Mouse (Mus musculus): Measurements from ENCODE around the gene Dot1l.
"Not testable (repeated sequence)": the region's sequence is repeated elsewhere in the genome, so short reads cannot be mapped to it uniquely, and the experiment has no call there.

Dot1l gene

DNA sequence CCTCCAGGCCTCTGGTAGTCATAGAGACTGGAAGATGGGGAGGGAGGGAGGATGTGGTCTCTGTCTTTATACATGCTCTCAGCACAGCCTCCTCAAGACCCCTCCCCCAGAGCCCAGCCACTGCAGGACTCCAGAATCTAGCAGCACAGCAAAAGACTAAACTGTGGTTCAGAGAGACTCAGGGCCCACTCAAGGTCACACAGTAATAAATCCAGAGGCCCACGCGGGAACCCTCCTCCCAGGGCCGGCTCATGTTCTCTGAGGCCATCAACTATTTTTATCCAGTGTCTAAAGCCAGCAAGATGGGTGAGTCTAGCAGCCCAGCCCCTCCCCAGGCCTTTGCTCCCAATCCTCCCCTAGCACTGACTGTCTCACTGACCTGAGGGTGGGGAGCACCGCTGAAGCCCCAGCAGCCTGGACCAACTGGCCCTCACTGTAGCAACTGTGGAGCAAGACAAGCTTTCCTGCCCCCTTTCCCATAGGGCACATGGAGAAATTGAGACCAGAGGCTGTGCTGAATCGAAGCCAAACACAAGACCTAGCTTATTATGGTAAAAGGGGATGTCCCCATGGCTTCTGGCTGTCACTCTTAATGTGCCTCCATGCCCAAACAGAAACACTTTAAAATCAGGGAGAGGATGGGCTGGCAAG is 57.5 kb downstream of the Dot1l start:
- DNase-seq: no peak

DNA sequence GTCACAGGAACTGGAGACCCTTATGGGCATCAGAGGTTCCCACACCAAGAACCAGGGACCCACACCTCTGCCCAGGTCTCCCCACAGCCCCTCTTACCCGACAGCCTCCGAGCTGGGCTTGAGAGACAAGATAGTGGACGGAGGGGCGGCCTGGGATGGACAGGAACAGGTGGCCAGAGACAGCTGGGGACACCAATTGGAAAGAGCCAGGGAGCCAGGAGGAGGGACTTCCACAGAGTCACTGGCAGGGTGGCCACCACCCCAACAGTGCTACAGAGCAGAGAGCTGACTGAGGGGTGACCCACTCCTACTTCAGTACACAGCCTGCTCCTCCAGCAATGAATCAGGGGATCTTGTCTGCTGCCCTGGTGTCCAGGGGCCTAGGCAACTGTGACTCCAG is 58.4 kb downstream of the Dot1l start, which contains the start of gene Jsrp1:
Gene Jsrp1, minus strand, starts transcription at position 133 of the 400 bp plus-strand sequence.
- no peak for DNase-seq

DNA sequence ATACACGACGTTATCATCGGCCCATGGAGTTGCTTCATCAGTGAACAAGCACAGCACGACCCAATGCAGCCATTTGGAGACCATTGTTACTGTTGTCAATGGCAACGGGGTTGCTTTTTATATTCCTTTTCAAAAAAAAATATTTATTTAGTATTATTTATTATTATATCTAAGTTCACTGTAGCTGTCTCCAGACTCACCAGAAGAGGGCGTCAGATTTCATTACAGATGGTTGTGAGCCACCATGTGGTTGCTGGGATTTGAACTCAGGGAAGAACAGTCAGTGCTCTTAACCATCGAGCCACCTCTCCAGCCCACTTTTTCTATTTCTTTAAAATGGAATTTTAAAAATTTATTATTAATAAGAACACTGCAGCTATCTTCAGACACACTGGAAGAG is 59.8 kb downstream of the Dot1l start:
- DNase-seq: no peak

DNA sequence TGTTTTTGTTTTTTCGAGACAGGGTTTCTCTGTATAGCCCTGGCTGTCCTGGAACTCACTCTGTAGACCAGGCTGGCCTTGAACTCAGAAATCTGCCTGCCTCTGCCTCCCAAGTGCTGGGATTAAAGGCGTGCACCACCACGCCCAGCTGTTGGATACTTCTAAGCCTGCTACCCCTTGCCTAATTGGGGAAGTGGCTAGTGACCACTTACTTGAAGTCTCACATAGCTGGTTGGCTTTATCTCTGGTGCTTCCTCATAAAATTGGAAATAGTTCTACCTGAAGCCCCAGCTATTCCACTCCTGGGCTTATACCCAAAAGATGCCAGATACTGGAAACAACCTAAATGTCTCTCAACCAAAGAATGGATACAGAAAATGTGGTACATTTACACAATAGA is 61.3 kb downstream of the Dot1l start:
- not testable (repeated sequence) for DNase-seq

DNA sequence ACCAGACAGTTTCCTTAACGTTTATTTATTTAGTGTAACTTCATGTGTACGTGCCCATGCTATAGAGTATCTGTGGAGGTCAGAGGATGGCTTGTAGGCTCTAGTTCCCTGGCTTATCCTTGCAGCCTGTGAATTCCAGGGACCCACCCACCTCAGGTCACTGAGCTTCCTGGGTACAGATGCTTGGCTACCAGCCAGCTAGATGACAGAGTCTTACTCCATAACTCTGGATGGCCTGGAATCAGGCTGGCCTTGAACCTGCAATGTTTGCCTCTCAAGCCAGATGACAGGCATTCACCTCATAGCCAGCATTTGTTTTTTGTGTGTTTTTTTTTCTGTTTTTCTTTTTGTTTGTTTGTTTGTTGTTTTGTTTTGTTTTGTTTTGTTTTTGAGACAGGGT is 62.2 kb downstream of the Dot1l start:
- no peak for DNase-seq

- DNase-seq: not testable (repeated sequence)
Observed at GRCm38 (mm10) chr10:80817955-80818354, 62.9 kb downstream of the Dot1l start.

DNA sequence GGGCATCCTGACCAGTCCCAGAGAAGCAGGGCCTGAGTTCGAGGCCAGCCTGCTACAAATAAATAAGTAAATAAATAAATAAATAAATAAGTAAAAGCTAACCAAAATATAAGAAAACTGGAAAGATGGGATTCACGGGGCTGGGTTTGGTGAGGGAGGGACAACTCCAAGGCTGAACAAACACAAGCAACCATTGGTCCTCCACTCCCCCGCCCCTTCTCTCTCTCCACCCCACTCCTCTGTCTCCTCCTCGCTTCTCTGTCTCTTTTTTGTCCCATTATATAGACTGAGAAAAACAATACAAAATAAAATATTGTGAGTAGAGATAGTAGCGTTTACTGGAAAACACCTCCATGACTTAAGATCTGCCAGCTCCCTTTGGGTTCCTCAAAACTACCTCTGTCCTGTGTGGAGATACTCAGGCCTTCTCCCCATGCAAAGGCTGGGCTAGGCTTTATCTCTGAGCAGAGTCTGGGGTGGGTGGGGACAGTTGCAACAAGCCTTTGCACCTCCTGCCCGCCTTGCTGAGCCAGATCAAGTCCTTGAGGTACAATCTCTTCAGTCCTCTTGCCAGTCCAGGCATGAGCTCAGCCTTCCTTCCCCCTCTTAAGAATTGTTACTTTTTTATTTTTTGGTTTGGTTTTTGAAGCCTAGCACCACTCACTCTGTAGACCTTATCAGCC is 63.7 kb downstream of the Dot1l start:
- DNase-seq: no peak

DNA sequence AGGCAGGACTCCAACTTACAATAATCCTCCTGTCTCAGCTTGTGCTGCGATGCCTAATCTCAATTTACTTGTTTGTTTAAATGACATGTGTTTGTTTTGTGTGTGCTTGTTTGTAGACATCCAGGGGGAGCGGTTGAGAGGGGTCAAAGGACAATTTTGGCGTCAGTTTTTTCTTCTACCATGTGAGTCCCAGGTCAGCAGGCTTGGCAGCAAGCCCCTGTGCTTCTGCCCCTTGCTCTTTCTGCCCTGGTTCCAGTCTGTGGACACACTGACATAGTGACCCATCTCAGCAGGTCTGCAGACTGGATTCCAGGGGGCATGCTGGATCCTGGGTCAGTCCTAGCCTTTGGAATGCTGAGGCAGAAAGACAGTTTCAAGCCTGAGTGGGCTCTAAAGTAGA is 64.4 kb downstream of the Dot1l start:
- no peak for DNase-seq

DNA sequence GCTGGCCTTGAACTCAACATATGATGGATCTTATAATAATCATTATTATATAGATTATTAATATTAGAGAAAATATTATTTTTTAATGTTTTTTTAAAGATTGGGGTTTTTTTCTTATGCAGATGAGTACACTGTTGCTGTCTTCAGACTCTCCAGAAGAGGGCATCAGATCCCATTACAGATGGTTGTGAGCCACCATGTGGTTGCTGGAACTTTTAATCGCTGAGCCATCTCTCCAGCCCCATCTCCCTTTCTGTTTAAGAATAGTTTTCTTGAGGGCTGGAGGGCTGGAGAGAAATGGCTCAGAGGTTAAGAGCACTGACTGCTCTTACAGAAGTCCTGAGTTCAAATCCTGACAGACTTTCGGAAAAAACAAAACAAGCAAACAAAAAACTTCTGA is 67.0 kb downstream of the Dot1l start:
- DNase-seq: no peak

DNA sequence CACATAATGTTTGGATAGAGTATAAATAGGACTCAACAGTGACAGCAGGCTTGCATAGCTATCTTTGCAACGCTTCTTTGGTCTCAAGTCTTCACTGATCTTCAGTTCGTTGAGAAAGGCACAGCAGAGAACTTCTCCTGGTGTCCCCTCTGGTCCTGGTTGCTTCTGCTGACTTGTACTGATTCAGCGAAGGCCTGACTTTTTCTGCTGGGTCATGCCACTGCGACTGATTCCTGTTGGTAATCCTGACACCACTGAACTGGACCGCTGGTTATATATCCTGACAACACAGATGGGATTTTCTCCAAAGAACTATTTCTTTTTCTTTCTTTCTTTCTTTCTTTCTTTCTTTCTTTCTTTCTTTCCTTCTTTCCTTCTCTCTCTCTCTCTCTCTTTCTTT is 67.5 kb downstream of the Dot1l start:
- no peak for DNase-seq

DNA sequence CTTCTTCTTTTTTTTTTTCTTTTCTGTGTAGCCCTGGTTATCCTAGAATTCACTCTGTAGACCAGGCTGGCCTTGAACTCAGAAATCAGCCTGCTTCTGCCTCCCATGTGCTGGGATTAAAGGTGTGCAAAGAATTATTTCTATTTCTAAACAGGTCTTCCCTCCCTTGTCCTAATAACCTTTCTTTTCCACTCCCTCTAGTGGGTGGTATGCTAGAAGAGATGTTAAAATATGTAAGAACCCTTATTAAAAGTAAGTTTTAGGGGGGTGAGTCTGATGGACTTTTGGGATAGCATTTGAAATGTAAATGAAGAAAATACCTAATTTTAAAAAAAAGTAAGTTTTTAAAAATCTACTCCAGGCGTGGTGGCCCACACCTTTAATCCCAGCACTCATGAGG is 68.3 kb downstream of the Dot1l start:
- DNase-seq: no peak

GRCm38 (mm10) chr10:80823847-80824643 is 69.0 kb downstream of the Dot1l start:
- no peak for DNase-seq

GRCm38 (mm10) chr10:80824827-80825226 is 69.8 kb downstream of the Dot1l start:
- DNase-seq: no peak

DNA sequence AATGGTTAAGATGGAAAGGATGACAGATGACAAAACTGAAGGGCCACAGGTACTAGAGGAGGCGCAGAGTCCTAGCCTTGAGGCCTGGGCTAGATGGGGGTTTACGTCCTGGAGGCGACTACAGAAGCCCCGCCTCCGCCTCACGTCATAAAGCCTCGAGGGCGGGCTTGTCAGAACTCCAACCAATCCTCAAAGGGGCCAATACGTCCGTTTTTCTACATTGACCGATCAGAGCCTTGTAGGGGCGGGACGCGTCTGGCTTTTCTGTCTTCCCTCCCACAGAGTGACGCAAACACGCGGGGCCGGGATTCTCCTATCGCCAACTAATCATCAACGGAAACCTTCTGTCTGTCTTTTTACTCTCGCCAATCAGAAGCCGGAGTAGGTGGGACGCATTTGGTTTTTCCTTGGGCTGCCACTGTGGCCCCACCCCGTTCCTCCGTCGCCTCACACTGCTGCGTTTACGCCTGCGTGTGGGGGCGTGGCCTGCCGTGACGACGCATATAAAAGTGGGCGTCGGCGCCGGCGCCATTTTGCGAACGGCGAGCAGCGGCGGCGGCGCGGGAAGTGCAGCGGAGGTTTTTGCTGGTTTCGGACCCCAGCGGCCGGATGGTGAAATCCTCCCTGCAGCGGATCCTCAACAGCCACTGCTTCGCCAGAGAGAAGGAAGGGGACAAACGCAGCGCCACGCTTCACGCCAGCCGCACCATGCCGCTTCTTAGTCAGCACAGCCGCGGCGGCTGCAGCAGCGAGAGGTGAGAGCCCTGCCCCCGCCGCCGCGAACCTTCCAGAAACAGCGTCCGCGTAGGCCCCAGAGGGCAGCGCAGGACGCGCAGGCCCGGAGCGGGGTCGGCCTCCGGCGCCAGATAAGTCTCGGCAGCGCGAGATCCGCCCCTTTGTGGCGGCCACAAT is 71.4 kb downstream of the Dot1l start, which contains the start of gene Oaz1:
Gene Oaz1, plus strand, starts transcription at position 506 of the 912 bp plus-strand sequence.
- peak; percentile 100 for DNase-seq

DNA sequence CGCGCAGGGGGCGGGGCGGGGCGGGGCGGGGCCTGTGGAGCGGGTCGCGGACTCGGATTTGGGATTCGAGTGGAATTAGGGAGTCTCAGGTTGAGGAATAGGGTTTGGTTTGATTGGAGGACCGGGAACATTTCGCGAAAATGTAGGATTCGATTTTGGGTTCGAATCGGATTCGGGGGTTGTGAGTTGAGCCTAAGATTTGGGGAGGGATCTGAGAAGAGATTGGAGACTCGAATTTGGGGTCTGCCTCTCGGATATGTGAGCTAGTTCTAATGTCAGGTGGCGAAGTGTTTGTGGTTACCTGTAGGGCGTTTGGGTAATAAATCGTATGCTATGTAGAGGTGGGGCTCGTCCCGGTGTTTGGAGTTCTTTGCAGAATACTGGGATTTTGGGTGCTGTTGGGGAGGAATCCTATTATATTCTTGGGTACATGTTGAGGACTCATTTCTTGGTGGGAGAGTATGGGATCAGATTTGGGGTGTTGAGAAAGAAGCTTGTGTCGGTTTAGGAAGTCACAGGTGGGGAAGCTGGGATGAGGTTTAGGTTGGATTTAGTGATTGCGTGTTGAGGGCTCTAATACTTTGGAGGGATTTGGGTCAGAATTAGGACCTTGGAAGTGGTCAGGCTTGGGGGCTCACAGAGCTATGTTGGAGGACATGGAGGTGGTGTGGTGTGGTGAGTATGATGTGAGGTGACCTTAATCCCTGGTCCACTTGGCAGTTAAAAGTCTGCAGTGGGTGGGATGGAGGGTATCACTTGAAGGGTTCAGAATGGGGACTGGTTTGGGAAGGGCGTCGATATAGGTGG is 72.3 kb downstream of the Dot1l start:
- DNase-seq: no peak

DNA sequence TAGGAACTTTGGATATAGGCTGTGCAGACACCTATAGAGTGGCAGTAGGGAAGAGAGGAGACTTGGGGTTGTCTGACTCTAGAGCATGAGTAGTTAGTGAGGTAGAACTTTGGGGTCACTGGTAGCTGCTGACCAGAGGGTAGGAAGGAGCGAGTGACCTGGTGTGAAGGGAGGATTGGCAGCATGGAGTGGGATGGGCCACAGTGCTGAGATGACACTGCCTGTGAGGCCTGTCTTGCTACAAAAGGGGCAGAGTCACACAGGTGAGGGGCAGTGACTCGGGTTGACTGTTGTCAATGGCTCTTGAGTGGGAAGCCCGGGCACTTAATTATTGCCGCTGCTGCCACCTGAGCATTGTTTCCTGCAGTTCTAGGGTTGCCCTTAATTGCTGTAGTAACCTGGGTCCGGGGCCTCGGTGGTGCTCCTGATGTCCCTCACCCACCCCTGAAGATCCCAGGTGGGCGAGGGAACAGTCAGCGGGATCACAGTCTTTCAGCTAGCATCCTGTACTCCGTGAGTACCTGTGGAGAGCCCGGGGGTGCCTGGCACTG is 72.9 kb downstream of the Dot1l start:
- DNase-seq: no peak

GRCm38 (mm10) chr10:80828587-80828986 is 73.6 kb downstream of the Dot1l start:
- DNase-seq: not testable (repeated sequence)

GRCm38 (mm10) chr10:80829359-80830278 is 74.6 kb downstream of the Dot1l start:
- no peak for DNase-seq

DNA sequence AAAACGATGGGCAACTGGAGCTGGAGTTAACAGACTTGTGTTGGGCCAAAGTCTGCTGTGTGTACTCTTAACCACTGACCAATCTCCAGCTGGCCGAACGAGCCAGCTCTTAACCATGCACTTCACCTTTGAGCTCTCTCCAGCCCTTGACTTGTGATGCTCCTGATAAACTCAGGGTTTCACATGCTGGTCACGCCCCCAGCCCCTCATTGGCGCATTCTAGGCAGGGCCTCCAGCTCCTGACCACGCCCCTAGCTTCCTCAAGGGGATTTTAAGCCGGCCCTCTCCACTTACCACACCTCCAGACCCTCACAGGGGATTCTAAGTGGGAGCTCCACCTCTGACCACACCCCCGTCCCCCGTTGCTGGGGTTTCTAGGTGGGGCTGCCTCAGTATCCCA is 76.1 kb downstream of the Dot1l start:
- DNase-seq: no peak

DNA sequence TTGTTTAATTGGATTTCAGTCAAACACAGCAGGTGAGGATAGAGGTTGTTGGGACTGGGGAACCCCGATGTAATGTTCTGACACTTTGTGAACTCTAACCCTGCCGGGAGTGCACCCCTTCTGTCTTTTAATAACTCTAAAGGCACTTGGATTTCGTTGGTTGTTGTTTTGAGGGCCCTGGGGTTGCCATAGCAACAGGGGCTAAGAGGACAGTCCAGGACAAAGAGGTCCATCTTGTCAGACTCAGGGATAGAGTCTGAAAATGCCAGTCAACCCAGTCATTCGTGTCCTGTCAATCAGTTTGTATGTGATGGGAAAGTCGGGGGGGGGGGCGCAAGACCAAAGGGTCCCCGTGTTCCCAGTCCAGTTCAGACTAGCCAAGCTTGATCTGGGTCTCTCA is 77.8 kb downstream of the Dot1l start:
- no peak for DNase-seq
